Mouse (Mus musculus) liver, adult 2 months (tissue): ENCODE results near the gene Snn. TPM values are rescaled to one million over a fixed set of nuclear protein-coding genes. Genes with fewer than 3 reads are reported as not detected.
"Not testable (repeated sequence)": the region's sequence is repeated elsewhere in the genome, so short reads cannot be mapped to it uniquely, and the experiment has no call there.

Source experiments
- DNase-seq: peaks from one replicate; pipeline ENCODE4 v3.0.0-alpha.2; 2011; ENCODE audit warnings: low read depth, low spot score; ENCODE audit errors: extremely low read depth
- H3K27ac ChIP-seq: fragments of 200-500 bp; replicated peaks from 2 replicates; pipeline ENCODE4 v1.5.1; 2012; ENCODE audit warnings: low read depth, mild to moderate bottlenecking, control low read depth, inconsistent platforms, low read length; ENCODE audit not compliant: insufficient read depth
- H3K27me3 ChIP-seq: fragments of 200-500 bp; 2 replicates; pipeline ENCODE4 v1.6.1; 2012; ENCODE audit warnings: mild to moderate bottlenecking, moderate library complexity, low read length, inconsistent platforms; ENCODE audit not compliant: control insufficient read depth, insufficient read depth
- H3K36me3 ChIP-seq: fragments of 200-500 bp; 2 replicates; pipeline ENCODE4 v1.6.1; 2012; ENCODE audit warnings: low read length, inconsistent platforms; ENCODE audit not compliant: control insufficient read depth, insufficient read depth
- H3K4me1 ChIP-seq: fragments of 200-500 bp; 2 replicates; pipeline ENCODE4 v1.6.1; 2011; ENCODE audit warnings: low read length; ENCODE audit not compliant: control insufficient read depth, insufficient read depth
- H3K4me3 ChIP-seq: fragments of 200-500 bp; 2 replicates; pipeline ENCODE4 v1.5.1; 2011; ENCODE audit warnings: low read depth, mild to moderate bottlenecking, control low read depth, low read length, moderate library complexity; ENCODE audit not compliant: insufficient read depth
- H3K79me2 ChIP-seq: fragments of 200-500 bp; 2 replicates; pipeline ENCODE4 v1.6.1; 2012; ENCODE audit warnings: inconsistent platforms, mild to moderate bottlenecking, low read length, moderate library complexity; ENCODE audit not compliant: control insufficient read depth, insufficient read depth
- H3K9ac ChIP-seq: fragments of 200-500 bp; 2 replicates; pipeline ENCODE4 v1.6.1; 2012; ENCODE audit warnings: low read depth, mild to moderate bottlenecking, control low read depth, inconsistent platforms, low read length
- CTCF ChIP-seq: fragments of 200-500 bp; IDR thresholded peaks from 2 replicates; pipeline ENCODE4 v1.5.1; 2011; ENCODE audit warnings: low read depth, low read length, control low read depth
- POLR2A ChIP-seq: fragments of 200-500 bp; IDR thresholded peaks from 2 replicates; pipeline ENCODE4 v1.6.1; 2011; ENCODE audit warnings: low read length, control low read depth; ENCODE audit not compliant: insufficient read depth; ENCODE audit errors: extremely low read depth
- WGBS: fragments of 180-500 bp; shearing (Covaris S2); methylation state at CpG from one replicate; pipeline ENCODE4 v1.1.7; 2018; 5-methylcytosine and 5-hydroxymethylcytosine counted together
- polyA plus RNA-seq: library from polyadenylated mRNA; depleted of rRNA; stranded (reverse); fragments of >200 nt; gene quantifications from 2 replicates; pipeline ENCODE4 v1.2.3, GENCODE M21; 2012; rRNA removed
- total RNA-seq: library from RNA; depleted of rRNA; stranded (reverse); fragments of >200 nt; gene quantifications from 2 replicates; pipeline ENCODE4 v1.2.3, GENCODE M21; 2014; rRNA removed

Gene Snn
- total RNA-seq: 1.0 and 1.9 TPM in 2 replicates
- polyA plus RNA-seq: 1.2 and 2.5 TPM in 2 replicates

GRCm38 (mm10) chr16:11060645-11061044 is at the start of gene Snn:
Gene Snn, plus strand, starts transcription at chr16:11060945.
- no peak within 1 kb of the TSS for H3K27ac ChIP-seq
- H3K4me3 ChIP-seq: no peak within 1 kb of the TSS
- H3K36me3 ChIP-seq: no peaks in the 10 kb centered on the region
- no peaks in the 10 kb centered on the region for H3K27me3 ChIP-seq
- no peak for DNase-seq
- no peak within 1 kb of the TSS for H3K9ac ChIP-seq
- TF ChIP-seq POLR2A: no peak
- H3K4me1 ChIP-seq: 0 out of 2 replicates have a peak, but pooled peaks cover 3% of the 10 kb centered on the region
- 93% methylated on average over 4 of the region's 4 CpGs for WGBS
- H3K79me2 ChIP-seq: no peaks in the 10 kb centered on the region

GRCm38 (mm10) chr16:11011206-11011605 is 49.5 kb upstream of the Snn start:
- WGBS: 24% methylated on average over 2 of the region's 2 CpGs
- no peaks in the 10 kb centered on the region for H3K27me3 ChIP-seq
- peak overlapping the region; percentile 85 for H3K27ac ChIP-seq
- no peak for TF ChIP-seq POLR2A
- TF ChIP-seq CTCF: no peak
- no peaks in the 10 kb centered on the region for H3K79me2 ChIP-seq
- peaks cover 20% of the 10 kb centered on the region for H3K4me1 ChIP-seq
- no peak overlapping the region for H3K9ac ChIP-seq
- peak; percentile 98 for DNase-seq
- H3K4me3 ChIP-seq: no peak overlapping the region
- no peaks in the 10 kb centered on the region for H3K36me3 ChIP-seq

GRCm38 (mm10) chr16:11011939-11012338 is 48.8 kb upstream of the Snn start:
- Histone ChIP-seq H3K4me1 (peaks cover 20% of the 10 kb centered on the region), H3K27me3 (no peaks in the 10 kb centered on the region), H3K4me3 (no peak overlapping the region), H3K9ac (no peak overlapping the region), H3K79me2 (no peaks in the 10 kb centered on the region), H3K27ac (no peak overlapping the region), H3K36me3 (no peaks in the 10 kb centered on the region)
- DNase-seq: no peak
- TF ChIP-seq POLR2A: no peak
- WGBS: 86% methylated on average over 4 of the region's 4 CpGs

- no peaks in the 10 kb centered on the region for H3K79me2 ChIP-seq
- TF ChIP-seq POLR2A (no peak), CTCF (no peak)
- peaks cover 20% of the 10 kb centered on the region for H3K4me1 ChIP-seq
- H3K4me3 ChIP-seq: no peak overlapping the region
- H3K27ac ChIP-seq: no peak overlapping the region
- no peaks in the 10 kb centered on the region for H3K36me3 ChIP-seq
- H3K9ac ChIP-seq: no peak overlapping the region
- H3K27me3 ChIP-seq: no peaks in the 10 kb centered on the region
- DNase-seq: no peak
- 78% methylated on average over 11 of the region's 11 CpGs for WGBS
Observed at GRCm38 (mm10) chr16:11012571-11013463, 47.9 kb upstream of the Snn start.

- H3K4me1 ChIP-seq: peaks cover 20% of the 10 kb centered on the region
- DNase-seq, H3K27ac ChIP-seq, H3K4me3 ChIP-seq, H3K27me3 ChIP-seq, H3K79me2 ChIP-seq, H3K9ac ChIP-seq, H3K36me3 ChIP-seq: not testable (repeated sequence)
- WGBS: 98% methylated on average over 11 of the region's 19 CpGs
Observed at GRCm38 (mm10) chr16:11013464-11014147, 47.1 kb upstream of the Snn start.

- WGBS: 82% methylated on average over 3 of the region's 3 CpGs
- DNase-seq: no peak
- H3K4me1 ChIP-seq: peaks cover 20% of the 10 kb centered on the region
- H3K36me3 ChIP-seq: no peaks in the 10 kb centered on the region
- TF ChIP-seq POLR2A (no peak), CTCF (no peak)
- H3K27ac ChIP-seq: no peak overlapping the region
- H3K79me2 ChIP-seq: no peaks in the 10 kb centered on the region
- no peak overlapping the region for H3K9ac ChIP-seq
- no peaks in the 10 kb centered on the region for H3K27me3 ChIP-seq
- no peak overlapping the region for H3K4me3 ChIP-seq
Observed at GRCm38 (mm10) chr16:11014407-11014806, 46.3 kb upstream of the Snn start.
